Mouse (Mus musculus) E14TG2a.4 (cell line): ENCODE data around the gene Card11.
A peak's percentile ranks its signal among the peaks of the same experiment; 100 is the strongest.

Source experiments
- H3K27me3 ChIP-seq: 2 replicates; pipeline ENCODE4 v1.6.1; 2014; ENCODE audit warnings: low read length, control low read depth; ENCODE audit not compliant: insufficient read depth
- H3K36me3 ChIP-seq: 2 replicates; pipeline ENCODE4 v1.6.1; 2014; ENCODE audit warnings: low read length, control low read depth; ENCODE audit not compliant: insufficient read depth
- H3K4me1 ChIP-seq: replicated peaks from 2 replicates; pipeline ENCODE4 v1.6.1; 2014; ENCODE audit warnings: low read depth, low read length, control low read depth
- H3K4me3 ChIP-seq: replicated peaks from 2 replicates; pipeline ENCODE4 v1.5.1; 2014; ENCODE audit warnings: mild to moderate bottlenecking, low read length
- H3K9me3 ChIP-seq: 2 replicates; pipeline ENCODE4 v1.6.1; 2014; ENCODE audit warnings: low read length, control low read depth
- CTCF ChIP-seq: conservative IDR thresholded peaks from 2 replicates; pipeline ENCODE4 v1.5.1; 2014; ENCODE audit warnings: low read length
- NANOG ChIP-seq: IDR thresholded peaks from 2 replicates; pipeline ENCODE4 v1.6.1; 2014; ENCODE audit warnings: borderline replicate concordance, low read length, mixed read lengths
- POU5F1 ChIP-seq: IDR thresholded peaks from 2 replicates; pipeline ENCODE4 v1.6.1; 2014; ENCODE audit warnings: low read length, borderline replicate concordance

Gene Card11

GRCm38 (mm10) chr5:140831064-140831431, 169.3 kb downstream of the Card11 start:
- Histone ChIP-seq H3K4me1 (peaks cover 31% of the 10 kb centered on the region), H3K36me3 (peaks cover 17% of the 10 kb centered on the region), H3K27me3 (no peaks in the 10 kb centered on the region), H3K9me3 (no peaks in the 10 kb centered on the region), H3K4me3 (peak overlapping the region; percentile 66)
- TF ChIP-seq NANOG (no peak), CTCF (no peak), POU5F1 (no peak)

GRCm38 (mm10) chr5:140830314-140831063, 169.9 kb downstream of the Card11 start, which contains the start of gene Gna12:
TSS of gene Gna12 (minus strand) at chr5:140830431.
- Histone ChIP-seq H3K36me3 (peaks cover 21% of the 10 kb centered on the region), H3K9me3 (no peaks in the 10 kb centered on the region), H3K27me3 (no peaks in the 10 kb centered on the region), H3K4me1 (peaks cover 31% of the 10 kb centered on the region), H3K4me3 (peak within 1 kb of the TSS; percentile 87)
- TF ChIP-seq NANOG (no peak), CTCF (no peak), POU5F1 (no peak)

GRCm38 (mm10) chr5:140829911-140830294, 170.5 kb downstream of the Card11 start:
- H3K9me3 ChIP-seq: no peaks in the 10 kb centered on the region
- TF ChIP-seq CTCF (no peak), POU5F1 (no peak), NANOG (no peak)
- peaks cover 31% of the 10 kb centered on the region for H3K4me1 ChIP-seq
- peaks cover 21% of the 10 kb centered on the region for H3K36me3 ChIP-seq
- peak overlapping the region; percentile 87 for H3K4me3 ChIP-seq
- H3K27me3 ChIP-seq: no peaks in the 10 kb centered on the region

DNA sequence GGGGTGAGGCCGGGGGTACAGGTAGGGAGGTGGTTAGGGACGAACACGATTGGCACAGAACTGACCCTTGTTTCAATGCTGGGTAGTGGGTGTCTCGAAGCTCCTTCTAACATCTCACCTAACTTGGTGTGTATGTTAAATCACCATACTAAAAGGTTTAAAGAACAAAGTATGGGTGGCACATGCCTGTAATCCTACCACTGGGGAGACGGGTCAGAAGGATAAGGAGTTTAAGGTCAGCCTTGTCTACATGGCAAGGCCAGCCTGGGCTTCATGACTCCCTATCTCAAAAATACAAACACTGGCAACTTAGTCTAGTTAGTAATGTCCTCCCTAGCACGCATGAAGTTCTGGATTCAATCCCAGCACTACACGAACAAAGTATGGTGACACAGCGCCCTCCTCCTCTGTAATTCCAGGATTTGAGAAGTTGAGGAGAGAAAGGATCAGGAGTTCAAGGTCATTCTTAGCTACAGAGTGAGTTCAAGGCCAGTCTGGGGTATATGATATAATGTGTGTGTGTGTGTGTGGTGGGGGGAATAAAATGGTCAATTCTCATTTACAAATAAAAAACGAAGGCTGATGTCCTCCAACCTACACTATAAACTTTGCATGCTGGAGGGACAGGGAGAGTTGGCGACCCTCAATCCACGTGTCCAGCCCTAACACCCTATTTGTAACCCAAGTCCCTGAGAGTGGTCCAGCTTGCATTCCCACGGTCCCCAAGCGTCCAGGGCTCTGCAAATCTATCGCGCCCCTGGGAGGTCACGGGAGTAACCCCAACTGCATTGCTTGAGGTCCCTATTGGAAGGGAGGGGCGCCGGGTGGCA, 171.1 kb downstream of the Card11 start:
- Histone ChIP-seq H3K4me3 (peak overlapping the region; percentile 87), H3K9me3 (no peaks in the 10 kb centered on the region), H3K4me1 (peaks cover 31% of the 10 kb centered on the region), H3K27me3 (no peaks in the 10 kb centered on the region), H3K36me3 (peaks cover 25% of the 10 kb centered on the region)
- TF ChIP-seq NANOG (no peak), POU5F1 (no peak)

DNA sequence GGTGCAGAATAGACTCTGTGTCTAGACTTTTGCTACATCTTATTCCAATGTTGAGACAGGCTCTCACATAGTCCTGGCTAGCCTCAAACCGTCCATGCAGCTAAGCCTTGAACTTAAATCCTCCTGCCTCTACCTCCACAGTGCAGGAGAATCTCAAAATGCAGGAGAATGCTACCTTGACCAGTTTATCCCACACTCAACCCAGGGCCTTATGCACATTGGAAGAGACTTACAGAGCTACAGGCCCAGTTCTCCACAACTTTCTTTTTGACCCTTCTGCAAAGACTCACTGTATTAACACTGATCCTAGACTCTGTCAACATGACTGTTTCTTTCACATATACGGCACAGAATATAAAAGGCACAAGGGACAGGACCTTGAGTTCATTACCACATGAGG, 172.0 kb downstream of the Card11 start:
- Histone ChIP-seq H3K36me3 (peaks cover 27% of the 10 kb centered on the region), H3K27me3 (no peaks in the 10 kb centered on the region), H3K4me1 (peaks cover 31% of the 10 kb centered on the region), H3K9me3 (no peaks in the 10 kb centered on the region), H3K4me3 (no peak overlapping the region)
- TF ChIP-seq NANOG: no peak
- no peak for TF ChIP-seq POU5F1
- no peak for TF ChIP-seq CTCF

DNA sequence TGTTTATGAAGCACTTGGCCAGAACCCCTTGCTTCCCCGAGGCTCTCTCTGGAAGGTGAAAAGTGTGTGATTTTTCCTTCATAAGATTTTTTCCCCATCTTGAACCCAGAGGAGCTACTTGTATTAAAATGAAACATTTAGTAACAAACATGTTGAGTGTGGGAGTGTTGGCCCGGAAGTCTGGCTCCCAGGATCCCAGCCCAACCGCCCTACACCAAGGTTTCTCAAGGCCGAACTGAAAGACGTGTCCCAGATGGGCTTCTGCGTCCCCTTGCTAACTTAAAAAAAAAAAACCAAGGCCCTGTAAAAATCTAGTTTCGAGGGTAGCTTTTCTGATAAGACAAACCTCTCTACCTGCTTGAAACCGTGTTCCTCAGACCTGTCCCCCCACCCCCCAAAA, 172.5 kb downstream of the Card11 start:
- no peak for TF ChIP-seq POU5F1
- TF ChIP-seq NANOG: no peak
- TF ChIP-seq CTCF: no peak
- Histone ChIP-seq H3K36me3 (peaks cover 27% of the 10 kb centered on the region), H3K27me3 (no peaks in the 10 kb centered on the region), H3K9me3 (no peaks in the 10 kb centered on the region), H3K4me1 (peaks cover 31% of the 10 kb centered on the region), H3K4me3 (no peak overlapping the region)

DNA sequence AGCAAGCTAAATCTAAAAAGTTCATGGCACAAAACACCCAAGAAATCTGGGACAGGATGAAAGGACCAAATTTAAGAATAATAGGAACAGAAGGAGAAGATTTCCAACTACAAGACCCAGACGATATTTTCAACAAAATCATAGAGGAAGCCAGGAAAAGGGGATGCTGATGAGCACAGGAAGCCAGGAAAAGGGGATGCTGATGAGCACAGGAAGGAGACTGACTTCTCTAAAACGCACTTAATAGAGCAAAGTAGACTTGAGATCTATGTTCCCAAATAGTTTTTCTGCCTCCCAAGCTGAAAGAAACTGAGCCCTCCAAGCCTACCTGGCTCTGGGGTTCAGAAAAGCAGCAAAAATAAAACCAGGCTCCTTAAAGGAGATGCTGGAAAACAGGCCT, 173.0 kb downstream of the Card11 start:
- no peaks in the 10 kb centered on the region for H3K9me3 ChIP-seq
- peaks cover 27% of the 10 kb centered on the region for H3K36me3 ChIP-seq
- H3K4me1 ChIP-seq: peaks cover 31% of the 10 kb centered on the region
- TF ChIP-seq NANOG: no peak
- no peak for TF ChIP-seq POU5F1
- TF ChIP-seq CTCF: no peak
- no peaks in the 10 kb centered on the region for H3K27me3 ChIP-seq
- H3K4me3 ChIP-seq: no peak overlapping the region

GRCm38 (mm10) chr5:140826796-140827195, 173.6 kb downstream of the Card11 start:
- Histone ChIP-seq H3K27me3 (no peaks in the 10 kb centered on the region), H3K36me3 (peaks cover 27% of the 10 kb centered on the region)
- TF ChIP-seq POU5F1 (no peak), CTCF (no peak), NANOG (no peak)

DNA sequence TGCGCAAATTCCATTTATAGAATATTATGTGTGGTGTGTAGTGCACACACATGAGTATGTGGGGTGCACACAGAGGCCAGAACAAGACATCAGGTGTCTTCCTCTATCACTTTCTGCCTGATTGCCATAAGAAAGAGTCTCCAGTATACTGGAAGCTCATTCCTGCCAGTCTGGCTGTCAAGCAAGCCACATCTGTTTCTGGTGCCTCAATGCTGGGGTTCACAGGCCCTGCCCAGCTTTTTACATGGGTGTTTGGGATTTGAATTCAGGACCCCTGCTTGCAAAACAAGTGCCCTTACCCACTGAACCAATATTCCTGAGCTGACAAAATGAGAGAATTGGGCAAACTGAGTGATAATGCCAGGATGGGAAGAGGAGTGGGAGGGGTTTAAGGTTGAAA, 174.3 kb downstream of the Card11 start:
- peaks cover 34% of the 10 kb centered on the region for H3K4me1 ChIP-seq
- no peak overlapping the region for H3K4me3 ChIP-seq
- TF ChIP-seq POU5F1 (no peak), NANOG (no peak), CTCF (no peak)
- no peaks in the 10 kb centered on the region for H3K27me3 ChIP-seq
- H3K36me3 ChIP-seq: peaks cover 27% of the 10 kb centered on the region
- H3K9me3 ChIP-seq: no peaks in the 10 kb centered on the region

More at GRCm38 (mm10) chr5:140826796-140827195, 173.6 kb downstream of the Card11 start:
- Histone ChIP-seq H3K4me3 (no peak overlapping the region), H3K4me1 (peaks cover 34% of the 10 kb centered on the region), H3K9me3 (no peaks in the 10 kb centered on the region)
